Mouse (Mus musculus) hindbrain, embryonic 13.5 days (tissue): ENCODE measurements around the gene Bean1. TPM values are rescaled to one million over a fixed set of nuclear protein-coding genes. Genes with fewer than 3 reads are reported as not detected.
A peak's percentile ranks its signal among the peaks of the same experiment; 100 is the strongest.

Experiments
- ATAC-seq: fragments of 200-750 bp; cut with Nextera tagmentation; 2 replicates; pipeline ENCODE4 v1.8.0; 2017; ENCODE audit warnings: moderate TSS enrichment; ENCODE audit not compliant: low FRiP score
- H3K27ac ChIP-seq: fragments of 300-500 bp; sonication (generic); 2 replicates; pipeline ENCODE4 v1.5.1; 2015; ENCODE audit warnings: inconsistent platforms, mild to moderate bottlenecking, moderate library complexity
- H3K27me3 ChIP-seq: fragments of 300-500 bp; sonication (generic); 2 replicates; pipeline ENCODE4 v1.6.1; 2015; ENCODE audit warnings: mild to moderate bottlenecking, inconsistent platforms
- H3K36me3 ChIP-seq: fragments of 300-500 bp; sonication (generic); 2 replicates; pipeline ENCODE4 v1.6.1; 2015; ENCODE audit warnings: mild to moderate bottlenecking, inconsistent platforms
- H3K4me1 ChIP-seq: fragments of 300-500 bp; sonication (generic); replicated peaks from 2 replicates; pipeline ENCODE4 v1.6.1; 2015; ENCODE audit warnings: inconsistent platforms
- H3K4me2 ChIP-seq: fragments of 300-500 bp; sonication (generic); 2 replicates; pipeline ENCODE4 v1.6.1; 2015; ENCODE audit warnings: inconsistent platforms, mild to moderate bottlenecking, moderate library complexity
- H3K4me3 ChIP-seq: fragments of 300-500 bp; sonication (generic); 2 replicates; pipeline ENCODE4 v1.5.1; 2015; ENCODE audit warnings: mild to moderate bottlenecking, inconsistent platforms
- H3K9ac ChIP-seq: fragments of 300-500 bp; sonication (generic); 2 replicates; pipeline ENCODE4 v1.6.1; 2015; ENCODE audit warnings: mild to moderate bottlenecking, inconsistent platforms
- H3K9me3 ChIP-seq: fragments of 300-500 bp; sonication (generic); 2 replicates; pipeline ENCODE4 v1.6.1; 2016; ENCODE audit warnings: inconsistent platforms
- WGBS: fragments of 180-500 bp; shearing (Covaris S2); methylation state at CpG from one replicate; pipeline ENCODE4 v1.1.7; 2015; 5-methylcytosine and 5-hydroxymethylcytosine counted together
- polyA plus RNA-seq: library from polyadenylated mRNA; unstranded; fragments of >200 nt; fragmentation: Nextera tagmentation; extraction: Ambion mirVana; gene quantifications from 2 replicates; pipeline ENCODE4 v1.2.1, GENCODE M21; 2015

Bean1 gene
- polyA plus RNA-seq, 1 experiment from 2014 or later: 3.3 TPM

- Histone ChIP-seq H3K4me1 (no peaks in the 10 kb centered on the region), H3K4me3 (no peak overlapping the region), H3K27me3 (no peaks in the 10 kb centered on the region), H3K9me3 (no peaks in the 10 kb centered on the region), H3K27ac (no peak overlapping the region), H3K4me2 (no peak overlapping the region), H3K36me3 (no peaks in the 10 kb centered on the region), H3K9ac (no peak overlapping the region)
- no peak for ATAC-seq
- WGBS: 75% methylated on average over 4 of the region's 4 CpGs
These were observed 26.9 kb upstream of the Bean1 start for GRCm38 (mm10) chr8:104143379-104143778.

DNA sequence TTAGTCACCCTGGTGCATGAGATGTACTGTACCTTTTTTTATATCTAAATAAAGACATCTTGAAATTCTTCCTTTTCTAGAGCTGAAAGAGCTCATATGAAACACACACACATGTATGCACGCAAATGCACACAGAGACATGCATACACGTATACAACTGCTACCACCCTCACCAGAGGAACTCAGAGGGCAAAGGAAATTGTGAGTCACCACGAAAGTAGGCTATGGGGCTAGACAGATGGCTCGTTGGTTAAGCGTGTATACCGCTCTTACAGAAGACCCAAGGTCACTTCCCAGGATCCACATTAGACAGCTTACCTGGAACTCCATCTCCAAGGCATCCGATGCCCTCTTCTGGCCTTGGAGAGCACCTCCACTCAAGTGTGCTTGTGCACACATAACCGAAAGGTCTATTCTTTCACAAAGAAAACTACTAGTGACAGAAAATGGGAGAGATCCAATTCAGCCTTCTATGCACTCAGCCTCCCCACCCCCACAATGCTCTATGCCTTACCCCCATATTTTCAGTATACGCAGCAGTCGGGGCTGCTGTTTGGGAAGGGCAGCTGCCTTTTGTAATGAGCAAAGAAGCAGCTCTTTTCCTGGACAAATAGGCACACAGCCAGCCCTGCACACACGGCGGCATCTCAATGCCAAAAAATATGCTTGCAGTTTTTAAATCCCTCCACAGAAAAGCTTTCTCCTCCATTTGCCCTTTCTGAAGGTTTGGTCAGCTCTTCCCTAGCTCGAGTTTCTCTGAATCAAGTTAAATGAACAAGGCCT is 25.6 kb upstream of the Bean1 start:
- Histone ChIP-seq H3K9me3 (no peaks in the 10 kb centered on the region), H3K4me3 (no peak overlapping the region), H3K4me1 (no peaks in the 10 kb centered on the region), H3K9ac (no peak overlapping the region), H3K4me2 (no peak overlapping the region), H3K27me3 (no peaks in the 10 kb centered on the region), H3K36me3 (no peaks in the 10 kb centered on the region), H3K27ac (no peak overlapping the region)
- 89% methylated on average over 13 of the region's 13 CpGs for WGBS
- ATAC-seq: no peak

GRCm38 (mm10) chr8:104145981-104146689 is 24.1 kb upstream of the Bean1 start:
- no peak overlapping the region for H3K9ac ChIP-seq
- H3K36me3 ChIP-seq: no peaks in the 10 kb centered on the region
- 31% methylated on average over 15 of the region's 15 CpGs for WGBS
- no peak overlapping the region for H3K27ac ChIP-seq
- no peak overlapping the region for H3K4me3 ChIP-seq
- H3K9me3 ChIP-seq: no peaks in the 10 kb centered on the region
- peak; percentile 80 for ATAC-seq
- H3K4me1 ChIP-seq: no peaks in the 10 kb centered on the region
- no peaks in the 10 kb centered on the region for H3K27me3 ChIP-seq
- no peak overlapping the region for H3K4me2 ChIP-seq

GRCm38 (mm10) chr8:104146717-104147494 is 23.3 kb upstream of the Bean1 start:
- H3K27ac ChIP-seq: no peak overlapping the region
- no peaks in the 10 kb centered on the region for H3K9me3 ChIP-seq
- no peaks in the 10 kb centered on the region for H3K36me3 ChIP-seq
- H3K9ac ChIP-seq: no peak overlapping the region
- H3K4me1 ChIP-seq: no peaks in the 10 kb centered on the region
- no peak overlapping the region for H3K4me3 ChIP-seq
- H3K27me3 ChIP-seq: no peaks in the 10 kb centered on the region
- WGBS: 94% methylated on average over 15 of the region's 15 CpGs
- H3K4me2 ChIP-seq: no peak overlapping the region
- ATAC-seq: peak; percentile 49; the same call in 1 of the 2 replicates

DNA sequence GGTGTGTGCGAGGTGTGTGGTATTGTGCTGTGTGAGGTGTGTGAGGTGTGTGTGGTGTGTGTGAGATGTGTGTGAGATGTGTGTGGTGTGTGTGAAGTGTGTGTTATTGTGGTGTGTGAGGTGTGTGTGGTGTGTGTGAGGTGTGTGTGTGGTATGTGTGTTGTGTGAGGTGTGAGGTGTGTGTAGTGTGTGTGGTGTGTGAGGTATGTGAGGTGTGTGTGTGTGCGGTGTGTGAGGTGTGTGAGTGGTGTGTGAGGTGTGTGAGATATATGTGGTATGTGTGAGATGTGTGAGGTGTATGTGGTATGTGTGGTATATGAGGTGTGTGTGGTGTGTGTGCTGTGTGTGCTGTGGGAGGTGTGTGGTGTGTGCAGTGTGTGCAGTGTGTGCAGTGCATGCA is 22.3 kb upstream of the Bean1 start:
- WGBS: 95% methylated on average over 2 of the region's 2 CpGs
- H3K4me1 ChIP-seq: no peaks in the 10 kb centered on the region
- no peaks in the 10 kb centered on the region for H3K9me3 ChIP-seq
- no peaks in the 10 kb centered on the region for H3K27me3 ChIP-seq
- no peaks in the 10 kb centered on the region for H3K36me3 ChIP-seq
- no peak for ATAC-seq
- no peak overlapping the region for H3K9ac ChIP-seq
- no peak overlapping the region for H3K4me2 ChIP-seq
- H3K27ac ChIP-seq: no peak overlapping the region
- H3K4me3 ChIP-seq: no peak overlapping the region

DNA sequence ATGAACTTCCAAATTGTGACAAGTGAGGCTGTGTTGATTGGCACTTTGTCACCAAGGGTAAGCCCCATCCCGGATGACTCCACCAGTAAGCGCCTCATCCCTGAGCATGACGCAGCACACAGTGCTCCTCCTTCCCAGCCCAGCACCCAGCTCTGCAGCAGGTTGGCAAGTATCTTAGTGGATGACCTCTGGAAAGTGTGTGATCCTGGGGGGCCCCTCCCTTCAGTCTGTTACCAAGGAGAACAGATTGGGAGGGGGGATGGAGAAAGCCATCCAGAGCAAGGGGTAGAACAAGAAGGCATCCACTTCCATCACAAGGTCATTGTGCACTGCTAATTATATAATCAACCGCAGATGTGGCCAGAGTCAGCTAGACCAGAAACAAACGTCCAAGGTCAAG is 9.5 kb upstream of the Bean1 start:
- H3K36me3 ChIP-seq: no peaks in the 10 kb centered on the region
- 72% methylated on average over 5 of the region's 5 CpGs for WGBS
- no peak overlapping the region for H3K4me2 ChIP-seq
- H3K27ac ChIP-seq: no peak overlapping the region
- ATAC-seq: no peak
- H3K27me3 ChIP-seq: no peaks in the 10 kb centered on the region; the same call in 1 of the 2 replicates
- no peaks in the 10 kb centered on the region for H3K4me1 ChIP-seq
- no peaks in the 10 kb centered on the region for H3K9me3 ChIP-seq
- H3K4me3 ChIP-seq: no peak overlapping the region
- no peak overlapping the region for H3K9ac ChIP-seq

GRCm38 (mm10) chr8:104169461-104169860 is 781 bp upstream of the Bean1 start:
- H3K9me3 ChIP-seq: no peaks in the 10 kb centered on the region
- H3K4me3 ChIP-seq: no peak overlapping the region
- no peak overlapping the region for H3K27ac ChIP-seq
- H3K4me2 ChIP-seq: no peak overlapping the region
- 73% methylated on average over 3 of the region's 3 CpGs for WGBS
- no peak for ATAC-seq
- H3K4me1 ChIP-seq: peaks cover 18% of the 10 kb centered on the region
- H3K9ac ChIP-seq: no peak overlapping the region; the same call in 1 of the 2 replicates
- H3K27me3 ChIP-seq: peaks cover 41% of the 10 kb centered on the region
- no peaks in the 10 kb centered on the region for H3K36me3 ChIP-seq

- WGBS: 4% methylated on average over 32 of the region's 32 CpGs
- peak overlapping the region; percentile 78 for H3K27ac ChIP-seq
These were observed 893 bp downstream of the Bean1 start for GRCm38 (mm10) chr8:104171050-104171620.

DNA sequence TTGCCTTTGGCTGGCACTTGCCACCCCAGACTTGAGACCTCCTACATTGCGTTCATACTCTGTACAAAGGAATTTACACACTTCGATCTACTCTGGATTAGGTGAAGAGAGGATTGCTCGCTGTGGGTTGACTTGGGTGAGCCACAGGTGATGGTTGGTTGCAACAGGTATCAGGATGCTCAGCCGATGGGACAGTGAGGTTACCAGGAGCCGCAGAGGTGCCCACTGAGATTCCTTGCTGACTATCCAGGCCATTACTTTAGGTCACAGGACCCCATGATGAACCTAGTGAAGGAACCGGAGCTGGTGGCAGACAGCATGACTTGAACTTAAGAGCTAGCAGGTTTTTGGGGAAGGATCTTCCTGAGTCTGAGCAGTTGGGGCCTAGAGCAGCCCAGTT is 2.2 kb downstream of the Bean1 start:
- peaks cover 18% of the 10 kb centered on the region for H3K4me1 ChIP-seq
- no peaks in the 10 kb centered on the region for H3K36me3 ChIP-seq
- no peak overlapping the region for H3K27ac ChIP-seq
- WGBS: 96% methylated on average over 6 of the region's 6 CpGs
- no peak overlapping the region for H3K9ac ChIP-seq
- no peaks in the 10 kb centered on the region for H3K9me3 ChIP-seq
- no peak overlapping the region for H3K4me2 ChIP-seq
- H3K4me3 ChIP-seq: no peak overlapping the region
- no peak for ATAC-seq
- H3K27me3 ChIP-seq: peaks cover 41% of the 10 kb centered on the region

More at GRCm38 (mm10) chr8:104171050-104171620, 893 bp downstream of the Bean1 start:
- Histone ChIP-seq H3K4me2 (peak overlapping the region; percentile 85), H3K4me1 (peaks cover 18% of the 10 kb centered on the region), H3K9ac (peak overlapping the region; percentile 87), H3K9me3 (no peaks in the 10 kb centered on the region), H3K27me3 (peaks cover 41% of the 10 kb centered on the region), H3K4me3 (peak overlapping the region; percentile 70), H3K36me3 (no peaks in the 10 kb centered on the region)
- ATAC-seq: peak; percentile 6; the same call in 1 of the 2 replicates

- ATAC-seq: no peak
- no peaks in the 10 kb centered on the region for H3K9me3 ChIP-seq
- no peak overlapping the region for H3K4me3 ChIP-seq
- no peak overlapping the region for H3K27ac ChIP-seq
- 81% methylated on average over 8 of the region's 8 CpGs for WGBS
- no peak overlapping the region for H3K4me2 ChIP-seq
- peaks cover 10% of the 10 kb centered on the region for H3K4me1 ChIP-seq
- H3K36me3 ChIP-seq: no peaks in the 10 kb centered on the region
- no peak overlapping the region for H3K9ac ChIP-seq
- H3K27me3 ChIP-seq: peaks cover 26% of the 10 kb centered on the region
These were observed 5.7 kb downstream of the Bean1 start for GRCm38 (mm10) chr8:104175848-104176527.

DNA sequence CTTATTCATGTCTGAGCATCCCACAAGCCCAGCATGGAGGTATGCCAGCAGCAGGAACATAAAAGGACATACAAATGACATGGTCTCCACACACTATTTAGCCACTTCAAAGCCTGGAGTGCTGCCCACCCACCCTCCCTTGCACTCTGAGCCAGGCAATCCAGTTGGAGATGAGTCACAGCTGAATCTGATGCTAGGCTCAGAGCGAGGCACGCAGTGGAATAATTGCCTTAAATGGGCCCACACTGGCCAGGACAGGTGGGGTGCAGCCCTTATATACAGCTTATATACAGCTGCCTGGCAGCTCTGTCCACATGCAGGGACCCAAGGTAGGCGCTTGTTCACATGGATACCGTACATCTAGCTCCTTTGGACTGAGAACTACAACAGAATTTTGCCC is 6.8 kb downstream of the Bean1 start:
- no peak overlapping the region for H3K4me2 ChIP-seq
- H3K27me3 ChIP-seq: peaks cover 18% of the 10 kb centered on the region
- peaks cover 3% of the 10 kb centered on the region; the same call in 1 of the 2 replicates for H3K4me1 ChIP-seq
- no peaks in the 10 kb centered on the region for H3K36me3 ChIP-seq
- no peak overlapping the region for H3K27ac ChIP-seq
- 94% methylated on average over 4 of the region's 4 CpGs for WGBS
- no peak overlapping the region for H3K9ac ChIP-seq
- H3K9me3 ChIP-seq: no peaks in the 10 kb centered on the region
- ATAC-seq: no peak
- no peak overlapping the region for H3K4me3 ChIP-seq
